In genomic region chr3:79809180-79809567, GRCm38 (mm10) we compare ENCODE assay signal across 8 mouse cellular contexts. TPM values are rescaled to one million over a fixed set of nuclear protein-coding genes. Genes with fewer than 3 reads are reported as not detected.
DNase-seq lines count a peak whose midpoint lies in the region; ATAC-seq lines count a peak whose summit lies in the region.

No protein-coding gene starts in this region.

- no peaks in the 10 kb centered on the region for H3K27me3 ChIP-seq in midbrain, embryonic 11.5 days (ENCODE audit: control insufficient read depth, insufficient read depth, low read length)

- 19% methylated on average over 4 of the region's 4 CpGs for WGBS in midbrain, embryonic 11.5 days

- no peaks in the 10 kb centered on the region for H3K36me3 ChIP-seq in midbrain, embryonic 11.5 days (ENCODE audit: control insufficient read depth, insufficient read depth, low read length)

- no peak overlapping the region for H3K4me3 ChIP-seq in midbrain, embryonic 11.5 days (ENCODE audit: low read depth, low read length)

- no peak overlapping the region for H3K4me2 ChIP-seq in midbrain, embryonic 11.5 days

- ATAC-seq in frontal cortex, adult (ENCODE audit: low TSS enrichment): peak; percentile 84
- ATAC-seq in midbrain, embryonic 11.5 days (ENCODE audit: low FRiP score): peak; percentile 78

- intact Hi-C loops in left cerebral cortex, postnatal 25 days (cut with DNase I): loop anchor here (1.0 to 2.0 kb wide), 2 partner anchors 136 to 144 kb away; no protein-coding TSS in a partner anchor

- no peak overlapping the region for H3K27ac ChIP-seq in midbrain, embryonic 11.5 days (ENCODE audit: low read depth, low read length)

- H3K9me3 ChIP-seq in midbrain, embryonic 11.5 days (ENCODE audit: control insufficient read depth, low read length): no peaks in the 10 kb centered on the region

- peak; percentile 48 for DNase-seq in urinary bladder, postnatal 25 days (ENCODE audit: low spot score)
- DNase-seq in urinary bladder, postnatal 10 days (ENCODE audit: low spot score): no peak
- DNase-seq in cerebellum, adult 9-10 months: peak; percentile 69
- DNase-seq in kidney, adult 11 months: peak; percentile 14
- DNase-seq in left cerebral cortex, postnatal 25 days (ENCODE audit: low spot score in 2 of 2): peak; percentile 64 to 69
- peak; percentile 98 for DNase-seq in midbrain, embryonic 11.5 days (ENCODE audit: low spot score, missing footprints)
- DNase-seq in spleen, adult 12 weeks (ENCODE audit: low spot score): peak; percentile 19

- no peaks in the 10 kb centered on the region for H3K4me1 ChIP-seq in midbrain, embryonic 11.5 days (ENCODE audit: control insufficient read depth, insufficient read depth, low read length)

- no peak overlapping the region for H3K9ac ChIP-seq in midbrain, embryonic 11.5 days (ENCODE audit: low read length)

RNA-seq across cellular contexts. Expression of gene Tmem144, which starts 43.4 kb away (rescaled TPM):
- total RNA-seq in left cerebral cortex, postnatal 25 days (2021): 10 to 100 TPM; 10.5 to 10.8 TPM
- 2.0 and 3.4 TPM in 2 replicates for polyA plus RNA-seq in midbrain, embryonic 11.5 days (2014; fragmentation: Nextera tagmentation; extraction: Ambion mirVana)
